Mouse (Mus musculus): ENCODE results near the gene Pkp1. TPM values are rescaled to one million over a fixed set of nuclear protein-coding genes. Genes with fewer than 3 reads are reported as not detected.

Pkp1 gene
- total RNA-seq, 2 experiments from 2014 or later: not detected

GRCm38 (mm10) chr1:135846632-135847031, 72.4 kb downstream of the Pkp1 start:
- no peak overlapping the region for H3K4me3 ChIP-seq
- no peak for TF ChIP-seq CTCF (conservative IDR thresholded peaks at IDR 0.05)
- H3K27ac ChIP-seq: no peak overlapping the region
- DNase-seq (ENCODE audit: low spot score in 2 of 2): no peak

GRCm38 (mm10) chr1:135844481-135844880, 74.5 kb downstream of the Pkp1 start:
- Histone ChIP-seq H3K4me3 (no peak overlapping the region), H3K27ac (no peak overlapping the region)
- no peak for TF ChIP-seq CTCF (conservative IDR thresholded peaks at IDR 0.05)
- no peak for DNase-seq (ENCODE audit: low spot score in 2 of 2)

DNA sequence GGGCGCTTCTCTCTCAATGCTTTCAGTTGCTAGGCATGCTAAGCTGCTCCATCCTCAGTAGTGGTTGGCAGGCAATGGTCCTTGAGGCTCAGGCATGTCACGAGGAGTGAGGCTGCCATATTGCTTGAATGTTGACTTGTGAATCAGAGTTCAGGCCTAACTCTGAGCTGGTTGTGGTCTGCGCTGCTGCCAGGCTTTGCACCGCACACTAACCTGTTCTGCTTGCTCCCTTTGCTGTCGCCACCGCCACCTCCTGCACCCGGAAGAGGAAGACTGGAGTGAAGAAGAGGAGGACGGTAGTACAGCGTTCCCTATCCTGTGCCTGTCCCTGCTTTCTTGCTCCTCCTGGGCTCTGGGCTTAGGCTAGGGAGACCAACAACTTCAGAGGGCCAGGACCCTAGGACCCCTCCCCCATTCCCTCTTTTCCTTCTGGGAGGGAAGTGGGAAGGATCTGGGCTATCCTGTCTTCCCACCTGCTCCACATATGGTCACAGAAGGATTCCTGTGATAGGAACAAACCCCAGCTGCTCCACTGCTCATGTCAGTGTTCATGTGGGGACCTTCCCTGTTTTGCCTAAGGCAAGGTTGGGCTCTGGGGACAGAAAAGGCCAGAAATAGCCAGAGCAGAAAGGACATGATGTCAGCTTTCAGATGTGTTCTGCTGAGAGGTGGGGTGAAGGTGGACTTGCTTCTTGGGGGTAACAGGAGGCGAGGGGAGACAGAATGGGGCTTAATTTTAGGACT, 75.3 kb downstream of the Pkp1 start:
- no peak overlapping the region for H3K4me3 ChIP-seq
- no peak for DNase-seq (ENCODE audit: low spot score in 2 of 2)
- no peak overlapping the region for H3K27ac ChIP-seq
- no peak for TF ChIP-seq CTCF (conservative IDR thresholded peaks at IDR 0.05)

DNA sequence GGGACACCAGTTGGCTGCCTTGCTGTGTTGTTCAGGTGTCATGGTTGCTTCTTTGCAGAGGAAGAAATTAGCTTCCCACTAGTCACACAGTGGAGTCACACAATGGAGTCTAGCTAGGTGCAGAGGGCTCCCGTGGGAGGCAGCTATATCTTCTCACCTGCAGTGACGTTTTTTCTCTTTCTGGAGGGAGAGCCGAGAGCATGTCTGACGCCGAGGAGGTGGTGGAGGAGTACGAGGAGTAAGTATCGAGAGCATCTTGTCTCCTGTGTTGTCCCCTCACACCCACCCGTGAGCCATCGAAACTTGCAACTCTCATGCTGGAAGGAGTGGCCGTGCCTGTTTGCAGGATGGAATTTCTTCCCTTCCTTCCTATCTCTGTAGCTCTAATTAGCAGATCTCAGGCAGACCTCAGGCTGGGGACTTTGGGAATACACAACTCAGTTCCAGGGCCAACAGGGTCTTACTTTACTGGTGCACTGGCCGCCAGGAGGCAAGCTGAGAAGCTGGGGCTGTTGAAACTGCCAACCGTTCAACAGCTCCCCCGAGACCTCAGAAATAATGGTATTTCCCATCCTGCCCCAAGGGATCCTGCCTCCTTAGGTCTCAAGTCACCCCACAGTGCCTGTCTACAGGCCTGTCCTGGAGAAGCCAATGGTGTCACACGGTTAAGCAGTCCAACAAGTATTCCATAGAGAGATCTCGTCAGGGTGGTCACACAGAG, 78.2 kb downstream of the Pkp1 start:
- DNase-seq (ENCODE audit: low spot score in 2 of 2): no peak
- no peak overlapping the region for H3K27ac ChIP-seq
- no peak overlapping the region for H3K4me3 ChIP-seq
- TF ChIP-seq CTCF (conservative IDR thresholded peaks at IDR 0.05): no peak

- Histone ChIP-seq H3K27ac (no peak overlapping the region), H3K4me3 (no peak overlapping the region)
- no peak for DNase-seq (ENCODE audit: low spot score in 2 of 2)
- TF ChIP-seq CTCF (conservative IDR thresholded peaks at IDR 0.05): no peak
These were observed 79.9 kb downstream of the Pkp1 start for GRCm38 (mm10) chr1:135839065-135839464.

- TF ChIP-seq CTCF (conservative IDR thresholded peaks at IDR 0.05): no peak
- Histone ChIP-seq H3K27ac (no peak overlapping the region; the same call in 1 of the 2 replicates), H3K4me3 (no peak overlapping the region)
- no peak for DNase-seq (ENCODE audit: low spot score in 2 of 2)
These were observed 80.4 kb downstream of the Pkp1 start for GRCm38 (mm10) chr1:135838626-135839025.

DNA sequence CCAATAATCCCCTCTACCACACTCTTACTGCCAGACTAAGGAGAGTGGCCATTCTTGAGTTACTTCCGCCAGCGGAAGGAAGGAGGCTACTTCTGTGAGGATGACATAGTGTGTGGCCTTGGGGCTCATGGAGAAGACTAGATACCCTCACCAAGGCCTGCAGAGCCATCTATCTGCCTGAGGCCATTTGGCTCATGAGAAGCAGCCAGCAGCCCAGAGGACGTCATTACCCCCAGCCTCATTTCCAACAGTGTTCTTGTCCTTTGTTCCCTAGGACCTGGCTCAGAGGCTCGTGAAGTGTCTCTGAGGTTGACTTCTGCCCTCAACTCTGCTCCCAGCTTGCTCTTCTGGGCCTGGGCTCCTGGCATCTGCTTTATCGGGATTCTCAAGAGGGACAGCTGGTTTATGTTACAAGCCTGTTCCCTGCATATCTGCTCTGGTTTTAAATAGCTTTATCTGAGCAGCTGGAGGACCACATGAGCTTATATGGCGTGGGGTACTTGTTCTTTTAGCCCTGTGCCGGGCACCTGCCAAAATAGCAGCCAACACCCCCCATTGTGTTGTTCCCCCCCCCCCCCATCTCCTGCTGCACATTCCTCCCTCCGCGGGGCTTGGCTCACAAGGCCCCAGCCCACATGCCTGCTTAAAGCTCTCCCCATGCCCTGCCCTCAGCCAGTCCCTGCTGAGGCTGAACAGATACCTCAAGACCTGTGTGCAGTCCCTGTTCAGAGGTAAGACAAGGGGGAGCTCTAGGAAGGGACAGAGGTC, 83.1 kb downstream of the Pkp1 start, which contains the start of gene Tnnt2:
TSS of gene Tnnt2 (plus strand) at position 639 of the 768 bp plus-strand sequence.
- no peak within 1 kb of the TSS for H3K4me3 ChIP-seq
- DNase-seq (ENCODE audit: low spot score in 2 of 2): no peak
- no peak for TF ChIP-seq CTCF (conservative IDR thresholded peaks at IDR 0.05)
- H3K27ac ChIP-seq: no peak within 1 kb of the TSS

DNA sequence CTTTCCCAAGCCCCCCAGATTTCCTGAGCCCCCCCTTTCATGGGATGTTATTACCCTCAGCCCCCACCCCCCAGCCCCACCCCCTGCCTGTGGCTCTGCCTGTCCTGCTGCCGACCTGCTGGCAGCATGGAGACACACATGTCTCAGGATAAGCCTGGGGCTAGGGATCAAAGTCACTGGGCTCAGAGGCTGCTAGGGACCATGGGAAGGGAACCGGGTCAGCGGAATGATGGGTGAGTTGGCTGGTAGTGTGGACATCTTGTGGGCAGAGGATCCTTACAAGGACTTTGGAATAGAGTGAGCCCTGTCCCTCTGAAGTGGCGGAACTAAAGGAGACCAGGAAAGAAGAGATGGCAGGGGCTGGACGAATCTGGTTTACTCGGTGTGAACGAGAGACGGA, 84.0 kb downstream of the Pkp1 start:
- DNase-seq (ENCODE audit: low spot score in 2 of 2): no peak
- H3K27ac ChIP-seq: no peak overlapping the region
- TF ChIP-seq CTCF (conservative IDR thresholded peaks at IDR 0.05): no peak
- no peak overlapping the region for H3K4me3 ChIP-seq

GRCm38 (mm10) chr1:135834206-135834859, 84.7 kb downstream of the Pkp1 start:
- H3K4me3 ChIP-seq: no peak overlapping the region
- no peak for TF ChIP-seq CTCF (conservative IDR thresholded peaks at IDR 0.05)
- H3K27ac ChIP-seq: no peak overlapping the region
- no peak for DNase-seq (ENCODE audit: low spot score in 2 of 2)

GRCm38 (mm10) chr1:135828918-135829317, 90.1 kb downstream of the Pkp1 start:
- TF ChIP-seq CTCF (conservative IDR thresholded peaks at IDR 0.05): peak; percentile 68
- DNase-seq (ENCODE audit: low spot score in 2 of 2): peak in 1 of 2 experiments; percentile 61
- H3K4me3 ChIP-seq: no peak overlapping the region
- H3K27ac ChIP-seq: no peak overlapping the region

DNA sequence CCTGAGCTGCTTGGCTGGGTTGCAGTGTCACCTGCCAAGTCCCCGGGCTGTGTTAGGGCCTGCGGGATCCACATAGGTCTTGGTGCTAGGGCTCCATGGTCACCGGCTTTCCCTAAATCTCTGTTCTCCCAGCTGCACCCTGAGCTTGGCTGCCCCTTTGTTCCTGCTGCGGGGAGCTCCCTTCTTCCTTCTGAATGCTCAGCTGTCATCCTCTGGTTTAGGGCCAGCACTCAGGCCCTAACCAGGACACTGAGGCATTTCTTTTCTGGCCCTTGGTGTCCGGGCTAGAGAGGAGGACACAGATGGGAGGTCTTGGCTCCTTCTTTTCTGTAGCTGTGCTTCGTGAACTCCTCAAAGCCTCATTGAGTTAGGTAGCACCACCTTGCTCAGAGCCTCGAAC, 97.2 kb downstream of the Pkp1 start:
- Histone ChIP-seq H3K4me3 (no peak overlapping the region), H3K27ac (no peak overlapping the region)
- TF ChIP-seq CTCF (conservative IDR thresholded peaks at IDR 0.05): no peak
- no peak for DNase-seq (ENCODE audit: low spot score in 2 of 2)

Other genes with a start within 250 kb of the Pkp1 start
- gene Csrp1, start 199.1 kb downstream of the Pkp1 start, total RNA-seq (2021): 100 to 1,000 TPM; 220 to 231 TPM
- 10 to 100 TPM; 11.8 to 12.1 TPM for gene Phlda3, start 153.1 kb downstream of the Pkp1 start, total RNA-seq (2021)
- 1 to 10 TPM; 2.9 to 3.2 TPM for gene Tnni1, start 139.8 kb downstream of the Pkp1 start, total RNA-seq (2021)
- 1 to 10 TPM in 1 of 2 experiments, under 1 TPM in 1; 0.97 to 1.3 TPM for gene Lad1, start 100.6 kb downstream of the Pkp1 start, total RNA-seq (2021)
- 1 to 10 TPM; 1.4 to 1.6 TPM for gene Tnnt2, start 82.9 kb downstream of the Pkp1 start, total RNA-seq (2021)
- under 1 TPM; 0.15 to 0.36 TPM for gene Igfn1, start 87.1 kb upstream of the Pkp1 start, total RNA-seq (2021)
- 10 to 100 TPM; 69.5 to 85.7 TPM for gene Tmem9, start 88.9 kb upstream of the Pkp1 start, total RNA-seq (2021)
- gene Ascl5, start 131.6 kb upstream of the Pkp1 start, total RNA-seq (2021): not detected
- under 1 TPM; 0.49 to 0.77 TPM for gene Cacna1s, start 133.5 kb upstream of the Pkp1 start, total RNA-seq (2021)
- 10 to 100 TPM; 33.9 to 36.5 TPM for gene Kif21b, start 212.2 kb upstream of the Pkp1 start, total RNA-seq (2021)

All from layer of hippocampus, adult 2 months (tissue).